Mouse (Mus musculus) cortical plate, adult 2 months (tissue): ENCODE results near the gene Meis1.

Experiments used
- CTCF ChIP-seq: fragments of 200-500 bp; IDR thresholded peaks from 2 replicates; pipeline ENCODE4 v1.5.1; 2011; ENCODE audit warnings: mild to moderate bottlenecking, control low read depth, low read length; ENCODE audit not compliant: insufficient read depth; ENCODE audit errors: extremely low read depth
- POLR2A ChIP-seq: fragments of 200-500 bp; IDR thresholded peaks from 2 replicates; pipeline ENCODE4 v1.6.1; 2011; ENCODE audit warnings: mild to moderate bottlenecking, low read length, control low read depth; ENCODE audit not compliant: insufficient read depth; ENCODE audit errors: extremely low read depth

DNA sequence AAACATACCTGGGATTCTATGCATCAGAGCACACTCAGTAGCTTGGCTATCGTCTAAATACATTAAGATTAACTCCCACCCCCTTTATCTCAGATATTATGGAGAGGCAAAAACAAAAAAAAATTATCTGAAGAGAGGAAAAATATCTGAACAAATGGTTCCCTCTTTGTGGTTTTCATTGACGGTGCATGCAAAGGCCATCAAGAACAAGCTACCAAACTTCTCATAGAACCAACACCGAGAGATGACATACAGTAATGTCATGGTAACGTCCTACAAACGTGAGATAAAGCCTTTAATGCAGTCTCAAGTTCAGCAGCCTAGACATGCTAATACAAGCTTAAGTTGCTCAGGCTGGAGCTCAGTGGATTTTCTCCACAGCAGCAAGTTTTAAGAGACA lies 95.5 kb downstream of the Meis1 start:
- no peak for TF ChIP-seq CTCF
- TF ChIP-seq POLR2A: no peak
